Mouse (Mus musculus) central nervous system, embryonic 14 days (tissue): ENCODE measurements around the gene Zfp207. TPM values are rescaled to one million over a fixed set of nuclear protein-coding genes. Genes with fewer than 3 reads are reported as not detected.

Source experiments
- polyA plus RNA-seq: library from polyadenylated mRNA; depleted of rRNA; stranded (reverse); fragments of >200 nt; gene quantifications from 2 replicates; pipeline ENCODE4 v1.2.3, GENCODE M21; 2012; rRNA removed

The Zfp207 gene
- 280 and 304 TPM in 2 replicates for polyA plus RNA-seq

GRCm38 (mm10) chr11:80383019-80383625, at the start of gene Zfp207:
TSS of gene Zfp207 (plus strand) at chr11:80383279.

GRCm38 (mm10) chr11:80377712-80378451, 5.2 kb upstream of the Zfp207 start, which contains the start of gene 5730455P16Rik:
TSS of gene 5730455P16Rik (minus strand) at chr11:80378034.

GRCm38 (mm10) chr11:80428381-80429008, 45.4 kb downstream of the Zfp207 start, which contains the start of gene Psmd11:
TSS of gene Psmd11 (plus strand) at chr11:80428615.

Other genes starting within 250 kb of the Zfp207 start
- gene Tefm, start 241.1 kb upstream of the Zfp207 start, polyA plus RNA-seq, result 14.0 and 15.6 TPM in 2 replicates
- gene Adap2, start 229.2 kb upstream of the Zfp207 start, polyA plus RNA-seq, result 1.8 and 1.9 TPM in 2 replicates
- 2.2 and 3.1 TPM in 2 replicates for gene Rnf135, start 199.4 kb upstream of the Zfp207 start, polyA plus RNA-seq
- gene Rhot1, start 174.3 kb upstream of the Zfp207 start, polyA plus RNA-seq, result 45.6 and 48.5 TPM in 2 replicates
- gene Rhbdl3, start 82.4 kb upstream of the Zfp207 start, polyA plus RNA-seq, result 19.8 and 28.2 TPM in 2 replicates
- 15.3 and 17.3 TPM in 2 replicates for gene 5730455P16Rik, start 5.2 kb upstream of the Zfp207 start, polyA plus RNA-seq
- gene Psmd11, start 45.3 kb downstream of the Zfp207 start, polyA plus RNA-seq, result 86.5 and 89.7 TPM in 2 replicates
- 223 and 253 TPM in 2 replicates for gene Cdk5r1, start 93.7 kb downstream of the Zfp207 start, polyA plus RNA-seq